Mouse (Mus musculus): ENCODE results near the gene Ptch1.

The Ptch1 gene

DNA sequence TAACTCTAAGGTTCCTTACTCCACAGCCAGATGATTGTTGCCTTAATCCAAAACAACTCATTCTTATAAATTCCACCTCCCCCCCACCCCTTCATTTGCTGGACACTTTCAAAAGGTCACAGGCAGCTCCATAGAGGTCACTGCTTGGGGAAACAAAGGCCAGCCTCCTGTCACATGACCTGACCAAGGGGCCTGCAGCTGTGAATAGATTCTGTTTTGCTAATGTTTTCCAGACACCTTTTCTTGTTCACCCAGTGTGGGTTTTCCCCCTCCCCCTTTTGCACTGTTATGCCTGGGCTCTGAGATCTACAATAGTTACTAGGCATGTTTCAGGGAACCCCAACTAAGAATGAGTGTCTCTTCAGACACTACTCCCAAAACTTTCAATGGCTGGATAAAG lies 31.9 kb downstream of the Ptch1 start:
- in situ Hi-C loops (cut with MboI; ENCODE audit: low sequenced_read_pairs): no loop called here

DNA sequence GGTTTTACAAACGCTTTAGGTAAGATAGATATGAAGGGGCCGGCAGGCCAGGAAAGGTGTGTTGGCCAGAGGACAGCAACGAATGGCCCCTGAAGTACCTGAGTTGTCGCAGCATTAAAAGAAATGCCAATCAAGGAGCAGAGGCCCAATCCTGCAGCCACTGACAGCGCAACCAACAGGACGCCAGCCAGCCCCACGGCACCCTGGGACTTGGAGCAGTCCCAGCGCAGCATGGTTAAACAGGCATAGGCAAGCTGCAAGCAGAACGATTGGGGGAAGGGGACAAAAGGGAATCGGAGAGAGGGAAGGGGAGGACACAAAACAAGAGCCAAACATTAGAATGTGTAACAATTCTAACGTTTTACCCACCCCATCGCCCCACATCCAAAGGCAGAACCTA lies 32.8 kb downstream of the Ptch1 start:
- in situ Hi-C loops (cut with MboI; ENCODE audit: low sequenced_read_pairs): no loop called here

GRCm38 (mm10) chr13:63534981-63535380 lies 38.4 kb downstream of the Ptch1 start:
- in situ Hi-C loops (cut with MboI; ENCODE audit: low sequenced_read_pairs): no loop called here

GRCm38 (mm10) chr13:63530857-63531256 lies 42.5 kb downstream of the Ptch1 start:
- in situ Hi-C loops (cut with MboI; ENCODE audit: low sequenced_read_pairs): no loop called here

DNA sequence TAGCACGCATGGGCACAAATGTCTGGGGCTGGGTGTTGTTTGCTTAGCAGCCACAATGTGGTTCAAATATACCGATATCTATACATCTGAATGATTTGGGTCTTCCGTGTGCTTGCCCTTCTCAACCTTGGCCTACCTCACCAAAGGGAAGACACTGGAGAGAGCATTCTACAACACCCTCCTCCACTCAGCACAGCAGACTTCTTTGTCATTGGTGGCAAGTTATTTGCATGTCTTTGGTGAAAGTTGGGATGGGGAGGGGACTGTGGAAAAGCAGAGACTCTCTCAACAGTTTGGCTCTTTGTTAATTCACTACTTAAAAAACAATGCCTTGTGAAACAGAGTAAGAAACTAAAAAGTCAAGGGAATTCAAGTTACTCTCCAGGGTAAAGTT lies 43.0 kb downstream of the Ptch1 start:
- in situ Hi-C loops (cut with MboI; ENCODE audit: low sequenced_read_pairs): no loop called here

GRCm38 (mm10) chr13:63529602-63530370 lies 43.6 kb downstream of the Ptch1 start:
- in situ Hi-C loops (cut with MboI; ENCODE audit: low sequenced_read_pairs): no loop called here

DNA sequence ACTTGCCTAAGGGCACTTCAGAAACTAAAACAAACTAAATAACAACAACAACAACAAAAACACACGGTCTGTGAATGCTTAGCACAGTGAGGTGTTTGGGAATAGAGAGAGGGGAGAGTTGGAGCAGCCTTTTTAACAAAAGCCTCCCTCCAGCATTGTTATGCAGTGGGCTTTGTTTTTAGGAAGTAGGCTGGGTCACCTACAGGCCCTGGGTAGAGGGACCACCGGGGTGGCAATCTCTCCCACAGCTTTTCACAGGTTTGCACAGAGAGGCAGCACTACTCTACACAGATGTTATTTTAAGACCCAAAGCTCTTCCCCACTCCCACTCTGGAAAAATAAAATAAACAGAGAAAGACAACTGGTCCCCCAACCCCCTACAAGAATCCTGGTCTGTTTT lies 44.5 kb downstream of the Ptch1 start:
- in situ Hi-C loops (cut with MboI; ENCODE audit: low sequenced_read_pairs): no loop called here

GRCm38 (mm10) chr13:63528164-63528675 lies 45.2 kb downstream of the Ptch1 start:
- in situ Hi-C loops (cut with MboI; ENCODE audit: low sequenced_read_pairs): no loop called here

DNA sequence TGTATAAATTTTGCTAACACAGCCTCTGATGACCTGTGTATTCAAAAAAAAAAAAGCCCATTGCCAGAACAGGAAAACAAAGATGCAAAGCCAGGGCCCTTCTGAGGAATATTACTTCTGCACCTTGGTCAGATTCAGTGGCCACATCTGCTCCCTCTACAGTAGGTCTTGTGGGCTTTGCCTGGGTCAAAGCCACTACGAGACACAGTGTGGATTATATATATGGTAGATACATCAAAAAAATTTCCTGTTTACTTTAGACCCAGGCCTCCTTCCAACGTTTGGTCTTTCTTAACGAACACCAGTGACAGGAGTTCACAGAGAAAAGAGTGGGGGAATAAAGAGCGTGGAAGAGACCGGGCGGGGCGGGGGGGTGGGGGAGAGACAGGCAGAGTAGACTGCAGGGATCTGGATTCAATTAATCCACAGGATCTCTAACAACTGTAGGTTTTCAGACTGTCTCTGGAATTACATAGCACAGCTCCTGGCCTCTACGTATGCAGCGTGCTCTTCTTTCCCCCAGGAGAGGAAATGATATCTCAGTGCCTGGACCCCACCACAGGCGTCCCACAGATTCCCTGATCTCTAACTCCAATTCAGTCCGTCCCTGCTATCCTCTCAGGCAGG lies 47.7 kb downstream of the Ptch1 start:
- in situ Hi-C loops (cut with MboI; ENCODE audit: low sequenced_read_pairs): no loop called here

DNA sequence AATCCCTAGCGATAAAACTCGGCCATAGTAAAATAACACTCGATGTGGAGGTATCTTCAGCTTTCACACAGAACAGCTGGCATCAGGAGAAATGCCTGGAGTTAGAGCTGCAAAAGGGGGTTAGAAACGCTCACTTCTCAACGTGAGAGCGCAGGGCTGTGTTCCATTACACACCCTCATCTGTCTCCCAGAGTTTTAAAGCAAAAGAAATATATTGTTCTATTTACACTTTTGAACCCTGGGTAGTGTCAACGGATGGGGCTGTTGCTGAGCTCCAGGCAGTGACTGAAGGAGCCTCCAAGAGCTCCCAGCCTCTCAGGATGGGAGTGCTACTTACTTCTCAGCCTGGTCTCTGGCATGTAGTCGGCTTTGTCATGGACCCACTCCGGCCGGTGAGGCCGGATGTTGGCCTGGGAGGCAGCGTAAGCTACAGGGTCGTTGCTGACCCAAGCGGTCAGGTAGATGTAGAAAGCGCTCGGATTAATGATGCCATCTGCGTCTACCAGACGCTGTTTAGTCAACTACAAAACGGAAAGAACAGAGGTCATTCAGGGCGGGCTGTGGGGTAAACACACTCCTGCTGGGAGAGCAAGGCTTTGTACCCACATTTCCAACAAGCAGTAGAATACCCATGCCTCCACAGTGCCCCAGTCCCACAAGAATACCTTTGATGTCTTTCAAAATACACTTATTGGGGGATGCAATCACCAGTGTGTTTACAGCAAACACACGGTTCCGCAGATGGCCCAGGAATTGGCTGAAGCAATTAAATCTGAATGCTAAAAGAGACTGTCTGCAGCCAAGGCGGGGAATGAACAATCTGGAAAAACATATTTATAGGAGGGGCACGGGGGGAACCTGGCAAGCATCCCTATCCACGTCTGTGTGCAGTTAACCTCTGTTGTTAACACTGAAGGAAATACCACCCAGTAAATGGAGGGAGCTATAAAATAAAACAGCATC lies 48.5 kb downstream of the Ptch1 start:
- in situ Hi-C loops (cut with MboI; ENCODE audit: low sequenced_read_pairs): no loop called here

DNA sequence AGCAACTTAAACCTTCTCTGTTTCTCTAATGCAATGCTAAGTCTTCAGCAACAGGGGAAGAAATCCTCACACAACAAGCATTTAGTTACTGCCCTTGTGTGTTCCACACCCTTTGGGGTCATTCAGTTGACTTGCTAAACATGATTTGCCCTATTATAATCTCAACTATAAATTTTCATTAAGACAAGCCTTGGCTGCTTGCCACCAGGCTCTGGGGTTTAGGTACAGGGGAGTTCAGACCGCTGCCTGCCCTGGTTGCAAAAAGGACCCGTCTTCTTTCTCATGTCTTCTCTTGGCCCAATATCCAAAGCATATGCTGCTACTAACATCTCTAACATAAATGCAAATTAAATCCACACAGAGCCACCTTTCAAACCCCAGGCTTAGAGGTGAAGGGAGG lies 49.3 kb downstream of the Ptch1 start:
- in situ Hi-C loops (cut with MboI; ENCODE audit: low sequenced_read_pairs): no loop called here

GRCm38 (mm10) chr13:63522832-63523231 lies 50.6 kb downstream of the Ptch1 start:
- in situ Hi-C loops (cut with MboI; ENCODE audit: low sequenced_read_pairs): no loop called here

- in situ Hi-C loops (cut with MboI; ENCODE audit: low sequenced_read_pairs): no loop called here
Observed at GRCm38 (mm10) chr13:63520110-63520509, 53.3 kb downstream of the Ptch1 start.

- in situ Hi-C loops (cut with MboI; ENCODE audit: low sequenced_read_pairs): no loop called here
Observed at GRCm38 (mm10) chr13:63516535-63516934, 56.9 kb downstream of the Ptch1 start.

- in situ Hi-C loops (cut with MboI; ENCODE audit: low sequenced_read_pairs): no loop called here
Observed at GRCm38 (mm10) chr13:63515542-63515941, 57.9 kb downstream of the Ptch1 start.

DNA sequence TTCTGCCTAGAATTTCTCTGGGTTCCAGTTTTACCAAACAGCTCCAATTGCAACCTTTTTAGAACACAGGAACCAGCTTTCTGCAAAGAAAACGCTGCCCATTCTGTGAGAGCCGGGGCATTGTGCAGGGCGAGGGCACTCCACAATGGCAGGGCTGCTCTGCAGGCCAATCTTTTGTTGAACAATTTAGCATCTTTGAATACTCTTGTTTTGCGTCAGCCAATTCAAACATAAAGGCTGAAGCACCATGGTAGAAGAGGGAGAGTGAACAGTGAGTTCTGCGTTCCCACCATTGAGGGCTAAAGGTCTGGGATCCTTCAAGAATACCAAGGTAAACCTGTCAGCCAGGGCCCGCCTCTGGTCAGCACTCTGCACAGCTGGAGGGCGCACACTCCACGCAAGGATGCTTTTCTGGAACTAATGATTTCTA lies 58.5 kb downstream of the Ptch1 start:
- in situ Hi-C loops (cut with MboI; ENCODE audit: low sequenced_read_pairs): no loop called here

DNA sequence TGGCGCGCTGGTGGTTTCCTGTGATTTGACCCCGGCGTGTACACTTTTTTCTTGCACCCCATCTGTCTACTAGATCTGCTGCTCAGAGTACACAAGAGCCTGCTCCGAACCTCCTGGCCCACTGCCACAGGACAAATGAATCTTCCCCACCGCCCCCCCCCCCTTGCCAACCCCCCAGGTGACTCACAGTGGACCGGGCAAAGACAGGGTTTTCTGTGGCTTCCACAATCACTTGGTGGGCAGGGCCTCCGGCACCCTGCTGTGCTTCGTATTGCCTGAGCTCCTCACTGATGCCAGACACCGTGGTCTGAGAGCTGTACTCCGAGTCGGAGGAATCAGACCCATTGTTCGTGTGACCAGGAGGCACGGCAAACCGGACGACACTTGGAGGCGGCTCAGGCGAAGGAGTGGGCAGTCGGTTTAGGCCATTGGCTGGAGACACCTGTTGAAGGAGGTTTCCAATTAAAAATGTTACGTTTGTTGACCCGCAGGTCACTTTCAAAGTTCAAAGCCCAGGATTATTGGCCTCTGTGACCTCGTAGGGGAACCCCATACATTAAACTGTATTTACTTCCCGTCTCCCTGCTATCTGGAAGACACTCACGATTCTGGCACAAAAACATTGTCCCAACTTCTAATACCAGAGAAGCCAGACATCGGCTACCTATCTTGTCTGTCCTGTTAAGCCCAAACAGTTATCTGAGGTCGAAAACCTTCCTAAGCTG lies 59.9 kb downstream of the Ptch1 start:
- in situ Hi-C loops (cut with MboI; ENCODE audit: low sequenced_read_pairs): no loop called here

GRCm38 (mm10) chr13:63512411-63512810 lies 61.0 kb downstream of the Ptch1 start:
- in situ Hi-C loops (cut with MboI; ENCODE audit: low sequenced_read_pairs): no loop called here

DNA sequence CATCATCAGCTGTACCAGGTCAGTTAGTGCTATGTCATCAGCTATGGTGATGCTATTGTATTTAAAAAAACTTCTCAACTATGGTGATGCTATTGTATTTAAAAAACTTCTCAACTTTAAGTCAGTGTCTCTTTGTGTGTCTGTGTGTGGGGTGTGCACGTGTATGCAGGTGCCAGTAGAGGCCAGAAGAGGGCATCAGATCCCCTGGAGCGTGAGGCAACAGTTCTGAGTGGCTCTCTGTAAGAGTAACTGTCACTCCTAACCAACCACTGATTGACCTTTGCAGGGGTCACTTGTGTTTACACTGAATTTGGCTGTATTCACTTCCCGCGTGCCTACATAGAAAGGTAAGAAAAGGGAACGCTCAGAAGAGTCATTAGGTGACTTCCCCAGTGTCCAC lies 65.6 kb downstream of the Ptch1 start:
- in situ Hi-C loops (cut with MboI; ENCODE audit: low sequenced_read_pairs): no loop called here

- in situ Hi-C loops (cut with MboI; ENCODE audit: low sequenced_read_pairs): no loop called here
Observed at GRCm38 (mm10) chr13:63507001-63507556, 66.3 kb downstream of the Ptch1 start.

Data from CH12F3 (cell line).